Mouse (Mus musculus) limb, embryonic 13.5 days (tissue): Measurements from ENCODE around the gene Bmt2. TPM values are rescaled to one million over a fixed set of nuclear protein-coding genes. Genes with fewer than 3 reads are reported as not detected.

ENCODE experiments used
- ATAC-seq: fragments of 200-750 bp; cut with Nextera tagmentation; 2 replicates; pipeline ENCODE4 v1.8.0; 2017; ENCODE audit warnings: low read depth, moderate number of reproducible peaks, moderate TSS enrichment; ENCODE audit not compliant: low FRiP score
- H3K27ac ChIP-seq: fragments of 300-500 bp; sonication (generic); 2 replicates; pipeline ENCODE4 v1.5.1; 2015; ENCODE audit warnings: inconsistent platforms, mild to moderate bottlenecking, moderate library complexity
- H3K27me3 ChIP-seq: fragments of 300-500 bp; sonication (generic); 2 replicates; pipeline ENCODE4 v1.6.1; 2015; ENCODE audit warnings: mild to moderate bottlenecking, inconsistent platforms
- H3K36me3 ChIP-seq: fragments of 300-500 bp; sonication (generic); 2 replicates; pipeline ENCODE4 v1.6.1; 2015; ENCODE audit warnings: inconsistent platforms, mild to moderate bottlenecking, moderate library complexity
- H3K4me1 ChIP-seq: fragments of 300-500 bp; sonication (generic); 2 replicates; pipeline ENCODE4 v1.6.1; 2015; ENCODE audit warnings: inconsistent platforms
- H3K4me2 ChIP-seq: fragments of 300-500 bp; sonication (generic); replicated peaks from 2 replicates; pipeline ENCODE4 v1.6.1; 2015; ENCODE audit warnings: inconsistent platforms, mild to moderate bottlenecking, moderate library complexity
- H3K4me3 ChIP-seq: fragments of 300-500 bp; sonication (generic); 2 replicates; pipeline ENCODE4 v1.5.1; 2015; ENCODE audit warnings: moderate library complexity, mild to moderate bottlenecking, inconsistent platforms
- H3K9ac ChIP-seq: fragments of 300-500 bp; sonication (generic); 2 replicates; pipeline ENCODE4 v1.6.1; 2015; ENCODE audit warnings: mild to moderate bottlenecking, inconsistent platforms
- H3K9me3 ChIP-seq: fragments of 300-500 bp; sonication (generic); 2 replicates; pipeline ENCODE4 v1.6.1; 2016; ENCODE audit warnings: inconsistent platforms
- WGBS: fragments of 180-500 bp; shearing (Covaris S2); methylation state at CpG from one replicate; pipeline ENCODE4 v1.1.7; 2015; 5-methylcytosine and 5-hydroxymethylcytosine counted together
- polyA plus RNA-seq: library from polyadenylated mRNA; unstranded; fragments of >200 nt; fragmentation: Nextera tagmentation; extraction: Ambion mirVana; gene quantifications from 2 replicates; pipeline ENCODE4 v1.2.1, GENCODE M21; 2015

Bmt2 gene
- polyA plus RNA-seq, 1 experiment from 2014 or later: 19.7 TPM

GRCm38 (mm10) chr6:13586154-13586553, 91.6 kb downstream of the Bmt2 start:
- Histone ChIP-seq H3K36me3 (peaks cover 38% of the 10 kb centered on the region), H3K27me3 (no peaks in the 10 kb centered on the region), H3K9ac (no peak overlapping the region), H3K9me3 (no peaks in the 10 kb centered on the region), H3K27ac (no peak overlapping the region), H3K4me2 (no peak overlapping the region), H3K4me1 (peaks cover 6% of the 10 kb centered on the region; the same call in 1 of the 2 replicates), H3K4me3 (no peak overlapping the region)
- no peak for ATAC-seq
- 54% methylated on average over 8 of the region's 8 CpGs for WGBS

DNA sequence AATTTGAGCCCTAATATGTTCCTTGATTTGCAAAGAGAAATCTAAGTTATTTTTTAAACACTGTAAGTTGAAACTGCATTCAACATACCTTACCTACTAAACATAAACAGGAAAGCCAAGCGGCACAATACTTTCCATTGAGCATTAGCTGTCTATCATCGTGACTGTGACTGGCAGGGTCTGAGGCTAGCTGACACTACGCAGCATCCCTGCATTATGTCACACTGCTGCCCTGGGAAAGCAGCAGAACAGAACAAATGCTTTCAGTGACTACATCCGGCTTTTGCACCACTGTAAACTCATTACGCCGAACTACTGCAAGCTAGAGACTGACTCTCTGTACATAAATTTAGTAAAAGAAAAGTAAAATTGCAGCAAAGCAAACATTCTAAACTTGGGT, 93.0 kb downstream of the Bmt2 start:
- Histone ChIP-seq H3K9me3 (no peaks in the 10 kb centered on the region), H3K9ac (no peak overlapping the region), H3K4me1 (peaks cover 6% of the 10 kb centered on the region; the same call in 1 of the 2 replicates), H3K4me2 (no peak overlapping the region), H3K4me3 (no peak overlapping the region), H3K36me3 (peaks cover 37% of the 10 kb centered on the region), H3K27ac (no peak overlapping the region), H3K27me3 (no peaks in the 10 kb centered on the region)
- WGBS: 81% methylated on average over 6 of the region's 6 CpGs
- no peak for ATAC-seq

DNA sequence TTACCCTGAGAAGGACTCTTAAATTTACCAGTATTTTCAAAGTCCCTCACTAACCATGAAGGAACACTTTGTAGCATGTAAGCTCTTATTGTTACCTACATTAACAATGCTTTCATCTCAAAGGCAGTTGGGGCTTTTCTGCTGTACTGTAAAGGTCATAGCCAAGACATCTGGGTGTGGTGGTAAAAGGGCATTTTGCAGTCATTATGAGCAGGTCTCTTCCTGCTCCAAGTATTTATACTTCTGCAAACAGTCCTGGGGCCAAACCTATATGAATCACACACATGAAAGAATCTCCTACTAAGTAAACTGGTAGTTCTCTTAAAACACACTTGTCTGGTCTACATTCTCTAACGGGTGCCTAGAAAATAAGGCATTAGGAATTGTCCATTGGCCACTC, 95.7 kb downstream of the Bmt2 start:
- no peak overlapping the region for H3K9ac ChIP-seq
- ATAC-seq: no peak
- H3K27ac ChIP-seq: no peak overlapping the region
- 87% methylated on average over 1 of the region's 1 CpGs for WGBS
- H3K9me3 ChIP-seq: no peaks in the 10 kb centered on the region
- no peak overlapping the region for H3K4me2 ChIP-seq
- no peak overlapping the region for H3K4me3 ChIP-seq
- H3K27me3 ChIP-seq: no peaks in the 10 kb centered on the region
- H3K36me3 ChIP-seq: peaks cover 47% of the 10 kb centered on the region
- H3K4me1 ChIP-seq: peaks cover 6% of the 10 kb centered on the region; the same call in 1 of the 2 replicates

Other genes with a start within 250 kb of the Bmt2 start
- gene Tmem168, start 69.9 kb downstream of the Bmt2 start, polyA plus RNA-seq: 41.7 and 47.0 TPM in 2 replicates
- 7.4 and 7.8 TPM in 2 replicates for gene Gpr85, start 162.0 kb upstream of the Bmt2 start, polyA plus RNA-seq
- gene 2610001J05Rik, start 193.6 kb upstream of the Bmt2 start, polyA plus RNA-seq: 132 and 137 TPM in 2 replicates